In the genomic region with DNA sequence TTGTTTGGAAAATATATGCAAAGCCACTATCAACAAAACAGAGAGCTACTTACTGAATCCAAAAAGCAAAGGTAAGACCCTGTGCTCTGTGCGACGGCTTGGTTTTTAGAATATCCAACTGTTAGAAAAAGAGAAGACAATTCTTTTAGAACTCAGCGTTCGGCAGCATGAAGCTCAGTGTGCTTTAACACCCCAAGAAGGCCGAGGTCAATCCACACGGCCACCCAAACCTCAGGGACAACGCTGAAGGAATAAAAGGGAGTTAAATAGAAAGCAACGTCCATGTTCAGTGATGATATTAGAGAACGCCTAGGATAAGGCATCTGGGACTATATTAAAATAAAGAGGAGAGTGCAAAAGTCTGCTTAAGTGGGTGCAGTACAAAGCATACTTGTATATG, we compare ENCODE assay signal across 23 mouse cellular contexts. TPM values are rescaled to one million over a fixed set of nuclear protein-coding genes. Genes with fewer than 3 reads are reported as not detected.
A peak's percentile ranks its signal among the peaks of the same experiment; 100 is the strongest.
DNase-seq lines count a peak whose midpoint lies in the region; TF ChIP-seq lines count a peak whose summit lies in the region.
"Had no signal": no experiment of that assay in that cellular context is flagged by ENCODE, and none has a peak within 500 bp of the region (broad histone marks: within the 10 kb centered on the region; RNA-seq: fewer than 3 reads in every experiment).

No protein-coding gene starts in this region.

- peaks cover 14% of the 10 kb centered on the region; the same call in 1 of the 2 replicates for H3K4me1 ChIP-seq in heart, embryonic 10.5 days
- peaks cover 34% of the 10 kb centered on the region for H3K4me1 ChIP-seq in embryonic fibroblast, embryonic 13.5 days (ENCODE audit: control insufficient read depth, insufficient read depth, low read length)
- H3K4me1 ChIP-seq: forebrain, embryonic 13.5 days; forebrain, embryonic 15.5 days had no signal

- no peaks in the 10 kb centered on the region for H3K9me3 ChIP-seq in heart, embryonic 10.5 days
- H3K9me3 ChIP-seq: embryonic facial prominence, embryonic 13.5 days; embryonic facial prominence, embryonic 15.5 days; forebrain, embryonic 13.5 days; forebrain, embryonic 15.5 days; G1E had no signal

- no peak for TF ChIP-seq POLR2A in embryonic fibroblast, embryonic 13.5 days (IDR thresholded peaks at IDR 0.05; ENCODE audit: low read depth, low read length)

- DNase-seq in gastrocnemius, adult 2 months: no peak
- no peak for DNase-seq in gastrocnemius, adult 8-10 months (ENCODE audit: low spot score in 2 of 2)
- peak; percentile 41 for DNase-seq in heart, embryonic 10.5 days (ENCODE audit: low spot score)
- DNase-seq in heart, adult 9 months (ENCODE audit: low spot score in 2 of 2): no peak
- no peak for DNase-seq in T-cell, adult 2 months (ENCODE audit: low spot score)
- DNase-seq: adrenal gland, postnatal 25 days; B cell, adult 2 months; cerebellum, adult 11 months; cerebellum, adult 18-20 months; cerebellum, adult 8-10 months; cerebellum, adult 9-11 months; cerebellum, postnatal 14 days; cerebellum, postnatal 36 days; embryo, embryonic 11 days; forebrain, postnatal 0 days had no signal

- intact Hi-C loops in gastrocnemius, adult 2 months (cut with DNase I): loop anchor here (5.0 kb wide), 1 partner anchor 174 kb away; no protein-coding TSS in a partner anchor

- H3K4me3 ChIP-seq in gastrocnemius, adult 2 months: no peak overlapping the region
- no peak overlapping the region for H3K4me3 ChIP-seq in heart, embryonic 10.5 days
- H3K4me3 ChIP-seq in embryonic fibroblast, embryonic 13.5 days (ENCODE audit: insufficient read depth, low read length): no peak overlapping the region
- H3K4me3 ChIP-seq: embryonic facial prominence, embryonic 13.5 days; embryonic facial prominence, embryonic 15.5 days; forebrain, embryonic 13.5 days; forebrain, embryonic 15.5 days had no signal

- no peaks in the 10 kb centered on the region for H3K27me3 ChIP-seq in heart, embryonic 10.5 days (ENCODE audit: insufficient read depth, poor library complexity, severe bottlenecking)
- H3K27me3 ChIP-seq: CH12.LX; embryonic facial prominence, embryonic 13.5 days; embryonic facial prominence, embryonic 15.5 days; forebrain, embryonic 13.5 days; forebrain, embryonic 15.5 days; Patski had no signal

- H3K36me3 ChIP-seq in heart, embryonic 10.5 days: peaks cover 12% of the 10 kb centered on the region; the same call in 1 of the 2 replicates
- H3K36me3 ChIP-seq: forebrain, embryonic 15.5 days had no signal

- no peak for TF ChIP-seq CTCF in gastrocnemius, adult 2 months (IDR thresholded peaks at IDR 0.05)
- TF ChIP-seq CTCF in embryonic fibroblast, embryonic 13.5 days (IDR thresholded peaks at IDR 0.05; ENCODE audit: borderline replicate concordance, insufficient read depth, low read length): no peak

- WGBS in heart, embryonic 10.5 days: 92% methylated on average over 9 of the region's 9 CpGs

- H3K27ac ChIP-seq in gastrocnemius, adult 2 months: peak overlapping the region; percentile 80
- H3K27ac ChIP-seq in heart, embryonic 10.5 days: no peak overlapping the region
- 0 out of 2 replicates have a peak overlapping the region, but pooled peaks have one; percentile 25 for H3K27ac ChIP-seq in embryonic fibroblast, embryonic 13.5 days (ENCODE audit: insufficient read depth, low read length)
- H3K27ac ChIP-seq: embryonic facial prominence, embryonic 13.5 days; embryonic facial prominence, embryonic 15.5 days; forebrain, embryonic 13.5 days; forebrain, embryonic 15.5 days had no signal

RNA-seq across cellular contexts. Expression of gene B3gntl1, which starts 21.4 kb away (rescaled TPM):
- total RNA-seq in gastrocnemius, adult 2 months (2021): 1 to 10 TPM; 2.2 to 3.0 TPM
- total RNA-seq in gastrocnemius, adult 8-10 months (2022): 1 to 10 TPM; 2.3 to 2.8 (median 2.5) TPM
- polyA plus RNA-seq in heart, embryonic 10.5 days (2016; fragmentation: Nextera tagmentation; extraction: Ambion mirVana): 7.4 and 9.7 TPM in 2 replicates
- polyA plus RNA-seq in embryonic fibroblast, embryonic 13.5 days (2011; ENCODE audit: insufficient read length, low read depth, missing spikeins): 4.5 and 5.3 TPM in 2 replicates

RNA-seq across cellular contexts. Expression of gene Metrnl, which starts 49.8 kb away (rescaled TPM):
- total RNA-seq in gastrocnemius, adult 2 months (2021): 10 to 100 TPM in 1 of 2 experiments, 1 to 10 TPM in 1; 7.8 to 13.7 TPM
- total RNA-seq in gastrocnemius, adult 8-10 months (2022): 1 to 10 TPM; 5.1 to 7.8 (median 5.6) TPM
- 6.3 and 6.4 TPM in 2 replicates for polyA plus RNA-seq in heart, embryonic 10.5 days (2016; fragmentation: Nextera tagmentation; extraction: Ambion mirVana)
- polyA plus RNA-seq in embryonic fibroblast, embryonic 13.5 days (2011; ENCODE audit: insufficient read length, low read depth, missing spikeins): 26.3 and 29.4 TPM in 2 replicates
- total RNA-seq: G1E had no signal
- polyA plus RNA-seq: G1E had no signal
